Mouse (Mus musculus) CD4-positive, CD25-positive, alpha-beta regulatory T cell, adult 4 months (primary cell): ENCODE data around the gene Prc1. TPM values are rescaled to one million over a fixed set of nuclear protein-coding genes. Genes with fewer than 3 reads are reported as not detected.

Experiments
- ATAC-seq: one replicate; pipeline ENCODE4 v1.8.0; 2017
- polyA plus RNA-seq, 2 experiments: library from polyadenylated mRNA; unstranded; fragments of 100-300 nt; shearing (Covaris generic); gene quantifications; one replicate each; pipeline ENCODE4 v1.2.1; 2017

Prc1 gene
- polyA plus RNA-seq, 2 experiments from 2014 or later, result 16.9 to 30.3 TPM

GRCm38 (mm10) chr7:80339371-80339770 lies 45.1 kb downstream of the Prc1 start:
- ATAC-seq, result no peak

GRCm38 (mm10) chr7:80339793-80340628 lies 45.8 kb downstream of the Prc1 start:
- peak; percentile 89 for ATAC-seq

DNA sequence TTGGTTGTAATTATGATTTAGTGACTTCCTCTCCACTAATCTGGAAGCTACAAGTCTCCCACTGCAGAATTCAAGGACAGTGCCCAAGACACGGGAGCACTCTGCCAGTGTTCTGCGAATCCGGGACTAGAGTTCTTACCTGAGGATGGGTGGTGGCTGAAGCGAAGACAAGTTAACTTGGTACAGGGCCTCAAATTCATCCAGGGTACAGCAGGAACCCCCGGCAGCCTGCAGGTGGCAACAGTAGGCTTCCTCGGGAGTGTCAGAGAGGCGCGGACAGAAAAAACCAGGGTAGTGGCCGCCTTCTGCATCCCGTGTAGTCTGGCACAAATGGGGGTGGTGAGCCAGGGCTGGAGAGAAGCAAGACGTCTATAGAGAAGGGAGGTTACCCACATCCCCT lies 46.5 kb downstream of the Prc1 start, which contains the start of gene Unc45a:
Gene Unc45a (minus strand): TSS at position 213 of the 400 bp plus-strand sequence.
- peak; percentile 59 for ATAC-seq

DNA sequence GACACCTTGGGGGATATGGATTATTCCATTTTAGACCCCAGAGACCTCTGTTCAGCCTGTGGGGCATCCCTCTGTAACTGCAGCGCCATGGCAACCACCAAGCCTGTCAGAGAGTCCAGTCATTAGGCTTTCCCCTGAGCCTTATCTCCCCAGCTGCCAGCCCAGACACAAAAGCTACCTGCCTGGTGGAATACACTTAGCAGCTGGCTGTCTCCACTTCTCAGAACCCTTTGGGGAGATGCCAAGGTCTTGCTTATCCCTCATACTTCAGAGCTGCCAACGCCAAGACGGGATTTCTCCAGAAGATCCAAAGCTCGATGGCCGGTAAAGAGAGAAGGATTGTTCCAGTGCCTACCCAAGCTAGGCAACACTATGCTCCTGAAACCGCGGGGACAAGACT lies 47.5 kb downstream of the Prc1 start:
- ATAC-seq, result no peak

GRCm38 (mm10) chr7:80342858-80343257 lies 48.6 kb downstream of the Prc1 start, which contains the start of gene Hddc3:
TSS of gene Hddc3 (plus strand) at chr7:80343104.
- ATAC-seq, result peak; percentile 49

- ATAC-seq, result no peak
These were observed 49.2 kb downstream of the Prc1 start for GRCm38 (mm10) chr7:80343270-80344018.

DNA sequence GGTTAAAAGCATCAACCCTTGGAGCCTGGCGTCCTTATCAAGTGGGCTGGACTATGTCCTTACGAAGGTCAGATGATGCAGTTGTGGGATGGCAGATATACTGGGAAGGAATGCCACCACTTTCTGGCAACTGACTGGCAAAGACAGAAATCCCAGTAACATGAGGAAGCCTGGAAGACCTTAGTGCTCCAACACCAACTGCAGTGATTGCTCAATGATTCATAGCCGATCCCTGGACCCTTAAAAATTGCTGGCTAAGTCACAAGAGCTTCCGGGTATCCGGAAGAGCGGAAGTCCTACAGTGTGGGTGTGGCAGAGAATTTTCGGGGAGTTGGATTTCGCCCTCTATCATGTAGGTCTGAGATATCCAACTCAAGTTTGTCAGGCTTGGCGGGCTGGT lies 51.9 kb downstream of the Prc1 start:
- ATAC-seq, result no peak

DNA sequence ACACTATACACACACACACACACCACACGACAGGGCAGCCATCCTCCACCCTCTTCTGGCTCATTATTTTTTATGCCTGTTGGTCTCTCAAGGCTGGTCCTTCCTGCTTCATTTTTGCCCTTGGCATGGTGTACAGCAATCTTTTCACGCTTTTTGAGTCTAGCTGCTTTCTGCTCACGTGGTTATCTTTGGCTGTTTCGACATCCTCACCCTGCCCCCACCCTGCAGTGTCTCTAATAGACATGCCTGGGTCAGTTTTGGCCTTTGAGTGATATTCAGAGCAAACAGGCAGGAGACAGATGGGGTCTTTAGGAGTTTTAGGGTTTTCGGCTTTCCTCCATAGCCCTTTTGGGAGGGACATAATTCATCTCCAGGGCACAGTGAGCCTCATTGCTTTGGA lies 52.6 kb downstream of the Prc1 start:
- ATAC-seq, result no peak

GRCm38 (mm10) chr7:80347670-80348586 lies 53.7 kb downstream of the Prc1 start:
- no peak for ATAC-seq

DNA sequence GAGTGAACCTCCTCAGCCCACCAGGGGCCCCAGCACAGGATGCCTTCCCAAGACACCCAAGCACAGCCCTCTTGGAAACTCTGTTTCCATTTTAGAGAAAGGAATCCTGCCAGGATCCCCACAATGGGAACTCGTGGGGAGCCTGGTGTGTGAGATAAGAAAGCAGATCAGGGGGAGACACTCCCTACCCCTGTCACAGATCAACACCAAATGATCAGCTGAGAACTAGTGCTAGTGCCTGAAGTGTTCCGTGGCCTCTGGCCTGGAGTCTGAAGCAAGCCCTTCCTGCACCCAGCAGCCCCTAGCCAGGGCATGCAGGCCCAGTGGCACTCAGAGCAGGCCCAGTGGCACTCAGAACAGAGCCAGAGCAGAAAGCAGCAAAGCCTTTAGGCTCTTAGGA lies 56.6 kb downstream of the Prc1 start:
- ATAC-seq, result no peak

GRCm38 (mm10) chr7:80352920-80353319 lies 58.7 kb downstream of the Prc1 start:
- ATAC-seq, result no peak

DNA sequence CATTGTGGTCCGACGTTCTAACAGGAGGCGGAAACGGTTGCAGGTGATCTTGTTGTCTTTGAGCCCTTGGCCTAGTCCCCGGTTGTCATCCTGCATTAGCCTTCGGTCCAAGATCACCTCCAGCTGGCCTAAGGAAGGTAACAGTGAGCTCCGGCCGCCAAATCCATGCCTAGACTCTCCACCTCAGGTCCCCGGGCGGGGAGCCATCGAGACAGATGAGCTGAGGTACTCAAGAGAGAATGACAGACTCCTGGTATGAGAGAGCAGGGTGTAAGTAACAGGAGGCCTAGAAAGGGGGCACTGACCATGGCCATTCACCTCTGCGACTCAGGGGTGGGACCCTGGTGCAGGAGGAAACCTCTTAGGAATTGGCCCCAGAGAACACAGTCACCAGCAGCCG lies 62.1 kb downstream of the Prc1 start:
- ATAC-seq, result no peak

DNA sequence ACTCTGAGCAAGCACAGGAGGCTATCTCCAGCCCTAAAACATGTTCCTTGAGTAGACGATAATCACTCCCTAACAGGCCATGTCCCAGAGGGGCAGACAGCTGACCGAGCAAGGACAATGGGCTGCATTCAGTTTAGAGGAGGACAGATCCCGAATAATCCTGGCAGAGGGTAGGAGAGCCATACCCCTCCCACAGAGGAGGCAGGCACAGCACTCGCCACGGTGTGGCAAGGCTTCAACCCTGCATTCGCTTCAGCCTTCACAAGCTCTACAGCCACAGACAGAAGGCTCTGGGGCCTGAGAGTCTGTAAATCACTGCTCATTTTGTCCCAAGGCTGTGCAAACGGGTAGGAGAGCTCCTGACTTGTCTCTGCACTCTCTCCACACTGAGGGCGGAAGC lies 62.9 kb downstream of the Prc1 start:
- ATAC-seq, result no peak

DNA sequence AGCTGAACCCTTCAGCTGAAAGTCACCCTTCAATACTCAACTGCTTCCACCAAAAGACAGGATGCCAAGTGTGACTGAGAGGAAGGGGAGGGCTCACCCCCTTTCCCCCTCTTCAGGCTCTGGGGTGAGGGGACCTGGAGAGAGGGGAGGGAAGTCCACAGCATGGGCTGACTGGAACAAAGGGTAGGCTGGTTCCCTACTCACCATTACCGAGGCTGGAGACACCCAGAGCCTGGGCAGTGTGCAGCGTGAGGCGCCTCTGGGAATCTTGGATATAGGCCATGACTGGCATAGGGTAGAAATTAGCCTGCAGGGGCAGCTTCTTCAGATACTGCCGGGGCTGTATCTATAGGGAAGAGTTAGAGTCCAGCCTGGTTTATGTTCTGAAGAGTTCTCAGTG lies 63.8 kb downstream of the Prc1 start:
- ATAC-seq, result no peak

GRCm38 (mm10) chr7:80360435-80360834 lies 66.2 kb downstream of the Prc1 start:
- ATAC-seq, result no peak

GRCm38 (mm10) chr7:80365759-80366158 lies 71.5 kb downstream of the Prc1 start:
- no peak for ATAC-seq

Other genes starting within 250 kb of the Prc1 start
- 10 to 100 TPM; 22.4 to 23.9 TPM for gene Idh2, start 179.1 kb upstream of the Prc1 start, polyA plus RNA-seq
- 10 to 100 TPM; 19.2 to 26.0 TPM for gene Sema4b, start 107.6 kb upstream of the Prc1 start, polyA plus RNA-seq
- gene Cib1, start 61.6 kb upstream of the Prc1 start, polyA plus RNA-seq, result 10 to 100 TPM; 86.5 to 98.1 TPM
- 10 to 100 TPM in 1 of 2 experiments, 1 to 10 TPM in 1; 8.4 to 11.4 TPM for gene Gdpgp1, start 61.6 kb upstream of the Prc1 start, polyA plus RNA-seq
- gene Ttll13, start 48.1 kb upstream of the Prc1 start, polyA plus RNA-seq, result under 1 TPM in 1 of 2 experiments, not detected in 1; 0.94 TPM
- 10 to 100 TPM; 28.9 to 34.0 TPM for gene Ngrn, start 33.2 kb upstream of the Prc1 start, polyA plus RNA-seq
- gene Vps33b, start 24.8 kb upstream of the Prc1 start, polyA plus RNA-seq, result 10 to 100 TPM; 28.9 to 44.3 TPM
- gene Rccd1, start 30.0 kb downstream of the Prc1 start, polyA plus RNA-seq, result 1 to 10 TPM; 6.0 to 6.1 TPM
- 10 to 100 TPM; 38.1 to 79.1 TPM for gene Unc45a, start 46.6 kb downstream of the Prc1 start, polyA plus RNA-seq
- gene Hddc3, start 48.7 kb downstream of the Prc1 start, polyA plus RNA-seq, result 1 to 10 TPM; 6.9 to 7.2 TPM
- 10 to 100 TPM; 10.4 to 22.3 TPM for gene Man2a2, start 76.9 kb downstream of the Prc1 start, polyA plus RNA-seq
- 1 to 10 TPM in 1 of 2 experiments, under 1 TPM in 1; 0.11 to 2.5 TPM for gene Fes, start 93.5 kb downstream of the Prc1 start, polyA plus RNA-seq
- 1 to 10 TPM; 5.5 to 7.3 TPM for gene Furin, start 111.0 kb downstream of the Prc1 start, polyA plus RNA-seq
- 1 to 10 TPM; 6.1 to 8.8 TPM for gene Blm, start 240.7 kb downstream of the Prc1 start, polyA plus RNA-seq